Mouse (Mus musculus) forebrain, embryonic 15.5 days (tissue): ENCODE measurements around the gene Cemip. TPM values are rescaled to one million over a fixed set of nuclear protein-coding genes. Genes with fewer than 3 reads are reported as not detected.
A peak's percentile ranks its signal among the peaks of the same experiment; 100 is the strongest.

ENCODE experiments used
- ATAC-seq: fragments of 200-750 bp; cut with Nextera tagmentation; replicated peaks from 2 replicates; pipeline ENCODE4 v1.8.0; 2017; ENCODE audit warnings: mild to moderate bottlenecking, moderate TSS enrichment, moderate library complexity
- H3K27ac ChIP-seq: fragments of 300-500 bp; sonication (generic); replicated peaks from 2 replicates; pipeline ENCODE4 v1.5.1; 2015; ENCODE audit warnings: mild to moderate bottlenecking, inconsistent platforms
- H3K27me3 ChIP-seq: fragments of 300-500 bp; sonication (generic); 2 replicates; pipeline ENCODE4 v1.6.1; 2015; ENCODE audit warnings: inconsistent platforms
- H3K36me3 ChIP-seq: fragments of 300-500 bp; sonication (generic); 2 replicates; pipeline ENCODE4 v1.6.1; 2015; ENCODE audit warnings: mild to moderate bottlenecking, inconsistent platforms
- H3K4me1 ChIP-seq: fragments of 300-500 bp; sonication (generic); 2 replicates; pipeline ENCODE4 v1.6.1; 2015; ENCODE audit warnings: inconsistent platforms
- H3K4me2 ChIP-seq: fragments of 300-500 bp; sonication (generic); replicated peaks from 2 replicates; pipeline ENCODE4 v1.6.1; 2015; ENCODE audit warnings: mild to moderate bottlenecking, inconsistent platforms
- H3K4me3 ChIP-seq: fragments of 300-500 bp; sonication (generic); 2 replicates; pipeline ENCODE4 v1.5.1; 2015; ENCODE audit warnings: mild to moderate bottlenecking, inconsistent platforms
- H3K9ac ChIP-seq: fragments of 300-500 bp; sonication (generic); replicated peaks from 2 replicates; pipeline ENCODE4 v1.6.1; 2015; ENCODE audit warnings: mild to moderate bottlenecking, inconsistent platforms
- H3K9me3 ChIP-seq: fragments of 300-500 bp; sonication (generic); 2 replicates; pipeline ENCODE4 v1.6.1; 2016; ENCODE audit warnings: inconsistent platforms
- WGBS: fragments of 180-500 bp; shearing (Covaris S2); methylation state at CpG from one replicate; pipeline ENCODE4 v1.1.7; 2015; ENCODE audit warnings: mixed read lengths; 5-methylcytosine and 5-hydroxymethylcytosine counted together
- polyA plus RNA-seq: library from polyadenylated mRNA; unstranded; fragments of >200 nt; fragmentation: Nextera tagmentation; extraction: Ambion mirVana; gene quantifications from 2 replicates; pipeline ENCODE4 v1.2.1, GENCODE M21; 2015

Gene Cemip
- polyA plus RNA-seq, 1 experiment from 2014 or later = 0.70 TPM

- no peak overlapping the region for H3K27ac ChIP-seq
- no peak overlapping the region for H3K4me3 ChIP-seq
- no peak overlapping the region for H3K4me2 ChIP-seq
- ATAC-seq = no peak
- no peak overlapping the region for H3K9ac ChIP-seq
- no peaks in the 10 kb centered on the region for H3K9me3 ChIP-seq
- WGBS = 10% methylated on average over 4 of the region's 4 CpGs
- peaks cover 28% of the 10 kb centered on the region for H3K27me3 ChIP-seq
- H3K36me3 ChIP-seq = no peaks in the 10 kb centered on the region
- H3K4me1 ChIP-seq = peaks cover 21% of the 10 kb centered on the region
Observed at GRCm38 (mm10) chr7:84088971-84089370, 2.7 kb upstream of the Cemip start.

DNA sequence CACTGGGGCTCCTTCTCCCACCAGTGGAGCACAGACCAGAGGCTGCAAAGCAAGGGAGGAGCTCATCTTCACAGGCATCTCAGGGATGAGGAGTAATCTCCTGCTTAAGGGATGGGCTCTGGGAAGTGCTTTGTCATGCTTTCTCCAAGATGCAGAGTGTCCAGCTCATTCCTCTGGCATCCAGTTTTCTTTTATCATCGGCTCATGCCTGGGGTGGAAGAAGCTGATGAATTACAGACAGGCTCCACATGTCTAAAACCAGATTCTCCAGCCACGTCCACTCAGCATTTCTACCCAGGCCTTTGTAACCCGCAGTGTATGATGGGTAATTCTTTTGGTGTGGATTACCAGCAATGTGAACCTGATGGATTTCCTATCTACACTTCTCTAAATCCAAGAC lies 1.9 kb upstream of the Cemip start:
- WGBS = 88% methylated on average over 3 of the region's 3 CpGs

DNA sequence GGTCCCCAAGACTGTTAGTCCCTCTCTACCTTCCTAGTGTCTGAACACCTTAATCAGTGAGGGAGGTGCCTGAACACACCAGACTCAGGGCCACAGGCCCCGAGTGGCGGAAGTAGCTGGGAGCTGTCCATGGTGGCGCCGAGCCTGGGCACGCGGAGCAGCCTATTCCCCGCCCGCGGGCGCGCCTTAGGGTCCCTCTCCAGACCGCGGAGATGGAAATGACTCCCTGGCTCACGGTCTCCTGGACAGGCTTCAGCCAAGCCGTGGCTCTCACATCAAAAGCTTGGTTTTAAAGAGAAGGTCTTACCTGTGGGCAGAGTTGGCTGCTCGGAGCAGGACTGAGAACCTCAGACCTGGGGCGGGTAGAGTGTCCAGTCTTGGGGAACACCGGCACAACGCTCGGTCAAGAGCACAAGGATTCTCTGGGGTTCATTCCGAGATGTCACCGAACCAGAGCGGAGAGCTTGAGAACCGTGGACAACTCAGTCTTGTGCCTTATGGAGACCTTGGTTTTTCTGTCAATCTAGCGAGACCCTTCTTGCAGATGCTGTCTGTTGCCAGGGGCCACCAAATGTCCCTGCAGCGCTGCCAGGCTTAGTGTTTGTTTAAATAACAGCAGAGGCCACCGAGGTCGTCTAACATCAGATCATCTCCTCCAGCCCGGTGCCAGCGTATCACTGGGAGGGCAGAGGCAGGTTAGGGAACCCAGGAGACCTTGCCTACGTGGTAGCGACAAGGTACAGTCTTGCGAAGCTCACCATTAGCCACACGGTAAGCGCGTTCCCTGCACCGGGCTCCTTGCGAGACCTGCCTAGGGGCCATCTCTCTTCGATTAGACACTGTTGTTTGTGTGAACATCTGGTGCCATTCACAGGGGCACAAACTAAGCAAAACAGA lies 1.0 kb downstream of the Cemip start:
- Histone ChIP-seq H3K4me2 (peak overlapping the region; percentile 84), H3K4me3 (peak overlapping the region; percentile 49), H3K27me3 (peaks cover 29% of the 10 kb centered on the region), H3K27ac (no peak overlapping the region), H3K9me3 (no peaks in the 10 kb centered on the region), H3K4me1 (peaks cover 21% of the 10 kb centered on the region), H3K9ac (peak overlapping the region; percentile 52), H3K36me3 (no peaks in the 10 kb centered on the region)
- ATAC-seq = 0 out of 2 replicates have a peak, but pooled peaks have one; percentile 7
- 4% methylated on average over 39 of the region's 39 CpGs for WGBS

More for the DNA sequence above, 1.9 kb upstream of the Cemip start:
- Histone ChIP-seq H3K27me3 (peaks cover 29% of the 10 kb centered on the region), H3K4me2 (no peak overlapping the region), H3K36me3 (no peaks in the 10 kb centered on the region), H3K4me1 (peaks cover 21% of the 10 kb centered on the region), H3K9me3 (no peaks in the 10 kb centered on the region), H3K4me3 (no peak overlapping the region), H3K9ac (no peak overlapping the region), H3K27ac (no peak overlapping the region)
- no peak for ATAC-seq

DNA sequence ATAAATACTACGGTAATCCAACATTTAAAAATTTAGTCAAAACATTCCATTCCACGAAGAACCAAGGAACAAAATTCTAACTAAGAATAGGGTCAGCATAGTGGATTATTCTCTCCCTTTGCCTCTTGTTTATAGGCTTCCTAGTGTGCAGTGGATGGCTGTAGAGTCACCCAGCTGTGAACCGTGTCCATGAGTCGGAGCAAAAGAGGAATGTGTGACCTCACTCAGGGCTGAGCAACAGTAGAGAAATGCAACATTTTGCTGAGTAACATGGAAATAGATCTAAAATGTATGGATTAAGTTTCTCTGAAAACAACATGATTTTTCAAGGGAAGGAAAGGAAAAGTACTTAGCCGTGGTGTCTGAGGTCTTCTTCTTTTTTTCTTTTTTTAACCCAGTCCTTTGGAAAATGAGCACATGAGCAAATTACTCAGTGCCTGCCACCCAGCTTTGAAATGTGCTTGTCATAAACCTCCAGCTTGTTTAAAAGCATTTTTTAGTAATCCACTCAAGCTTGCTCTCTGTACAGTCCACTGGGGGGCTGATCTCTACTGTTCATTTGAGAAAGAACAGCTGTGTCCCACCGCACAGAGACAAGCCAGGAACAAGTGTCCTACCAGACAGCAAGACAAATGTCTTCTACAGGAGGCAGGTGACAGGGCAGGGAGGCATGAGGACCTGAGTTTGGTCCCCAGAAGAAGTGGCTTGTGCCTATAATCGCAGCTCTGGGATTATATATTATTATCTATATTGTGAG lies 8.9 kb downstream of the Cemip start:
- Histone ChIP-seq H3K9ac (no peak overlapping the region), H3K9me3 (no peaks in the 10 kb centered on the region), H3K27ac (no peak overlapping the region), H3K27me3 (no peaks in the 10 kb centered on the region), H3K36me3 (no peaks in the 10 kb centered on the region), H3K4me1 (peaks cover 4% of the 10 kb centered on the region; the same call in 1 of the 2 replicates), H3K4me2 (no peak overlapping the region), H3K4me3 (no peak overlapping the region)
- no peak for ATAC-seq
- 79% methylated on average over 7 of the region's 7 CpGs for WGBS

- Histone ChIP-seq H3K4me1 (peaks cover 4% of the 10 kb centered on the region; the same call in 1 of the 2 replicates), H3K9me3 (no peaks in the 10 kb centered on the region), H3K4me2 (no peak overlapping the region), H3K27me3 (no peaks in the 10 kb centered on the region), H3K9ac (no peak overlapping the region), H3K4me3 (no peak overlapping the region), H3K27ac (no peak overlapping the region), H3K36me3 (no peaks in the 10 kb centered on the region)
- 47% methylated on average over 8 of the region's 8 CpGs for WGBS
- ATAC-seq = 0 out of 2 replicates have a peak, but pooled peaks have one; percentile 43
Observed at GRCm38 (mm10) chr7:84074266-84074665, 12.0 kb downstream of the Cemip start.

DNA sequence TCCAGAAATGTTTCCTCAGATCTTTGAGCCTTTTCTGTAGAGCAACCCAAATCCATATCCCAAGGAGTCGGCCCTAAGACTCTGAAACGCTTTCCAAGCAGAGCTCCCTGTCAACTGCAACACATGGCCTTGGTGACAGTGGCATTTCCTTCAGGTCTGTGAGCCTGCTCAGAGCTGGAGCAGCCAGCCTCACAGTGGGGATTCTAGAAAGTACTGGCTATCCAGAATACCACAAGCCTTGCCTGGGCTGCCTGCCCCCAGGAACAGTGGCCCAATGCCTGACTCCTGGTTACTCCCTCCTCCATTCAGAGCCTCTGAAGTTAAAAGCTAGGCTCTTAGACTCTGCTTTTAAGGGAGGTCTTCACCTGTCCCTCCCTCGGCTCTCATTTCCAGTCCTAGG lies 12.4 kb downstream of the Cemip start:
- Histone ChIP-seq H3K9ac (no peak overlapping the region), H3K27ac (no peak overlapping the region), H3K27me3 (no peaks in the 10 kb centered on the region), H3K4me2 (no peak overlapping the region), H3K4me1 (peaks cover 4% of the 10 kb centered on the region; the same call in 1 of the 2 replicates), H3K36me3 (no peaks in the 10 kb centered on the region), H3K9me3 (no peaks in the 10 kb centered on the region), H3K4me3 (no peak overlapping the region)
- no peak for ATAC-seq
- 80% methylated on average over 3 of the region's 3 CpGs for WGBS

DNA sequence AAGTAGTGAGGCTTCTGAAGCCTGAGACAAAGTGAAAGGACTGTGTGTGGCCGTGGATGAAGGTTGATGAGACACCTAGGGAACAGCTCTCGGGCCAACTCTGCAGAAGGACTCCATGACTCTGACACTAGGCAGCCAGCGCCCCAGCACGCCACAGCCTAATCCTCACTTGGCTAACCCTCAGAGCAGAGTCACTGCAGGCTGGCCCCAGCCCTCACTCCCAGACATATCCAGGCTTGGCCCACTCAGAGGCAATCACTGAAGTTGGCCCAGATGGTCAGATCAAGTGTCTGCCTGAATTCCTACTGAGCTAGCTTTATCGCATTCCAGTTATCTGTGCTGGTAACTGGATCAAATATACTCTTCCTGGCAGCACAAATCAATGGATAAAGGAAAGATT lies 17.4 kb downstream of the Cemip start:
- Histone ChIP-seq H3K9me3 (no peaks in the 10 kb centered on the region), H3K36me3 (no peaks in the 10 kb centered on the region), H3K27me3 (no peaks in the 10 kb centered on the region), H3K4me3 (no peak overlapping the region), H3K4me2 (no peak overlapping the region), H3K27ac (no peak overlapping the region), H3K4me1 (no peaks in the 10 kb centered on the region), H3K9ac (no peak overlapping the region)
- no peak for ATAC-seq
- WGBS = 84% methylated on average over 5 of the region's 5 CpGs

DNA sequence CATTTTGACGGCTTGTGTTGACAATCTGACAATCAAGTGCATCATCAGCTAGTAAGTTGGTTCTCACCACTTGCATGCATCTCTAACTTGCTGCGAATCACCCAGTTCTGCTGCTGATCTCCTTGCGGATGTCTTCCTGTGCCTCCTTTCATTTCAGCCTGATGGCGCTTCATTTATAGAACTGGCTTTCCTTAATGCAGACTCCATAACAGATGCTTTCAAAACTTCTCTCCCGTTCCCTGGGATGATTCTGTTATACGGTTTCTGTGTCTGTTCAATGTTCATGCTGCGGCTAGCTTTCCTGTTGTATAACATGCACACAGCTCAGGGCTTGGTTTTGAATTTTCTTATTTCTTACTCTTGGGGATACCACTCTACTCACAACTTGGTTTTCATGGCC lies 26.5 kb downstream of the Cemip start:
- Histone ChIP-seq H3K27me3 (no peaks in the 10 kb centered on the region), H3K4me3 (no peak overlapping the region), H3K27ac (no peak overlapping the region), H3K9me3 (no peaks in the 10 kb centered on the region), H3K36me3 (no peaks in the 10 kb centered on the region), H3K4me2 (no peak overlapping the region), H3K9ac (no peak overlapping the region), H3K4me1 (no peaks in the 10 kb centered on the region)
- 93% methylated on average over 7 of the region's 7 CpGs for WGBS
- ATAC-seq = no peak

GRCm38 (mm10) chr7:84055961-84056629 lies 30.2 kb downstream of the Cemip start:
- H3K9me3 ChIP-seq = no peaks in the 10 kb centered on the region
- no peak overlapping the region for H3K9ac ChIP-seq
- ATAC-seq = no peak
- no peaks in the 10 kb centered on the region for H3K27me3 ChIP-seq
- no peak overlapping the region for H3K4me2 ChIP-seq
- H3K36me3 ChIP-seq = no peaks in the 10 kb centered on the region
- H3K4me3 ChIP-seq = no peak overlapping the region
- H3K27ac ChIP-seq = no peak overlapping the region
- no peaks in the 10 kb centered on the region for H3K4me1 ChIP-seq
- WGBS = 74% methylated on average over 7 of the region's 7 CpGs

GRCm38 (mm10) chr7:84053856-84054255 lies 32.4 kb downstream of the Cemip start:
- no peak overlapping the region for H3K4me2 ChIP-seq
- H3K27ac ChIP-seq = no peak overlapping the region
- WGBS = 92% methylated on average over 7 of the region's 7 CpGs
- no peak for ATAC-seq
- no peaks in the 10 kb centered on the region for H3K9me3 ChIP-seq
- H3K4me1 ChIP-seq = no peaks in the 10 kb centered on the region
- no peak overlapping the region for H3K4me3 ChIP-seq
- H3K27me3 ChIP-seq = no peaks in the 10 kb centered on the region
- no peak overlapping the region for H3K9ac ChIP-seq
- no peaks in the 10 kb centered on the region for H3K36me3 ChIP-seq

DNA sequence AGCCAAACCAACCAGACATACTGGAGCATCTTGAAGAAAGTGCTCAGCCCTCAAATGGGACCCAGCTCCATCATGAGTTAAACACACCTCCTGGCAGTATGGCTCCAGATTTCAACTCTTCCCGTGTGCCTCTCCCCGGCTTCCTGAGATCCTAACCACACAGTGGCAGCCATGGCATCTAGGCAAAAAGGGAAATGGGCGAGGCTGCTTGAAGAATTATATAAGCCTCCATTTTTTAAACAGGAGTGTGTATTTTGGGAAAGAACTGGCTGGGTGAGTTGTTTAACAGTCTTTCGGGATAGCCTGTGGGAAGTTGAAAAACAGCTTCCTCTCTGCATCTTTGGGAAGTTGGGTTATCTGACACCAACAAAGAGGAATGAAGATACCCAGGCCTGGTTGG lies 34.9 kb downstream of the Cemip start:
- H3K9me3 ChIP-seq = no peaks in the 10 kb centered on the region
- ATAC-seq = no peak
- no peak overlapping the region for H3K27ac ChIP-seq
- H3K9ac ChIP-seq = no peak overlapping the region
- no peak overlapping the region for H3K4me2 ChIP-seq
- H3K4me3 ChIP-seq = no peak overlapping the region
- H3K4me1 ChIP-seq = no peaks in the 10 kb centered on the region
- no peaks in the 10 kb centered on the region for H3K36me3 ChIP-seq
- no peaks in the 10 kb centered on the region for H3K27me3 ChIP-seq
- 89% methylated on average over 4 of the region's 4 CpGs for WGBS

DNA sequence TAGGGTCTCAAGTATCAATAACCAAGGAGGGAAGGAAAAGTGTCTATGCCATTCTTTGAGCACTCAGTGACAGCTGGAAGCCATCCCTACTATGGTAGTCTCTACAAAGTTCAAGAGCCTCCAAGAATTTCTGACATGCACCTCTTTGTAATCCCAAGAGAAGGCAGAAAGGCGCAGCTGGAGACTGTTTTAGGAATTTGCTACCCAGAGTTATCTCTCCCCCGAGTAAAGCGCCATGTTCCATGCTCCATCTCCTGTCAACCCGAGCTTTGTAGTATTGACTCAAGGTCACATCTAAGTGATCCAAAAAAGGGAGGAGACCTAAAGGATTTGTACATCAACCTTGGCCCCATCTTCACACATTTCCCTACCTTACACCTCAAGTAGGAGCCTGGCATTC lies 40.8 kb downstream of the Cemip start:
- Histone ChIP-seq H3K27me3 (no peaks in the 10 kb centered on the region), H3K36me3 (no peaks in the 10 kb centered on the region), H3K27ac (no peak overlapping the region), H3K4me2 (no peak overlapping the region), H3K9me3 (no peaks in the 10 kb centered on the region), H3K4me1 (0 out of 2 replicates have a peak, but pooled peaks cover 2% of the 10 kb centered on the region), H3K9ac (no peak overlapping the region), H3K4me3 (no peak overlapping the region)
- 87% methylated on average over 4 of the region's 4 CpGs for WGBS
- ATAC-seq = no peak
